Mouse (Mus musculus) myocyte (in vitro differentiated cells): ENCODE data around the gene Gnaq.

ENCODE experiments used
- E2F4 ChIP-seq: IDR thresholded peaks from one replicate; pipeline ENCODE4 v1.6.1; 2011; ENCODE audit warnings: mild to moderate bottlenecking, control low read depth, moderate library complexity; ENCODE audit not compliant: insufficient read depth
- MAX ChIP-seq: IDR thresholded peaks from one replicate; pipeline ENCODE4 v1.6.1; 2011; ENCODE audit warnings: low read depth, mild to moderate bottlenecking, control low read depth
- POLR2A ChIP-seq: IDR thresholded peaks from one replicate; pipeline ENCODE4 v1.6.1; 2011; ENCODE audit warnings: low read depth, mild to moderate bottlenecking, control low read depth, moderate library complexity; ENCODE audit not compliant: insufficient read length
- USF1 ChIP-seq: IDR thresholded peaks from one replicate; pipeline ENCODE4 v1.6.1; 2011; ENCODE audit warnings: low read depth, mild to moderate bottlenecking, control low read depth, moderate library complexity

- TF ChIP-seq MAX = no peak
- TF ChIP-seq USF1 = no peak
- TF ChIP-seq E2F4 = no peak
- no peak for TF ChIP-seq POLR2A
Measured at GRCm38 (mm10) chr19:16209616-16210015, 77.0 kb downstream of the Gnaq start.
